Mouse (Mus musculus): ENCODE measurements around the gene Il20ra. TPM values are rescaled to one million over a fixed set of nuclear protein-coding genes. Genes with fewer than 3 reads are reported as not detected.

Il20ra gene
- polyA plus RNA-seq (2015; fragmentation: Nextera tagmentation; extraction: Ambion mirVana) = 0.72 and 3.1 TPM in 2 replicates

GRCm38 (mm10) chr10:19712421-19712836 is at the start of gene Il20ra:
Gene Il20ra, plus strand, starts transcription at chr10:19712570.

Other genes with a start within 250 kb of the Il20ra start
- gene Ifngr1, start 120.6 kb upstream of the Il20ra start, polyA plus RNA-seq (2015; fragmentation: Nextera tagmentation; extraction: Ambion mirVana) = 42.4 and 57.5 TPM in 2 replicates
- gene Il22ra2, start 90.6 kb upstream of the Il20ra start, polyA plus RNA-seq (2015; fragmentation: Nextera tagmentation; extraction: Ambion mirVana) = 0.06 TPM in 1 of 2 replicates, not detected in the other
- gene Slc35d3, start 138.9 kb downstream of the Il20ra start, polyA plus RNA-seq (2015; fragmentation: Nextera tagmentation; extraction: Ambion mirVana) = 7.1 and 19.2 TPM in 2 replicates
- 68.9 and 99.3 TPM in 2 replicates for gene Pex7, start 195.1 kb downstream of the Il20ra start, polyA plus RNA-seq (2015; fragmentation: Nextera tagmentation; extraction: Ambion mirVana)
- 1.3 and 2.6 TPM in 2 replicates for gene Map3k5, start 221.9 kb downstream of the Il20ra start, polyA plus RNA-seq (2015; fragmentation: Nextera tagmentation; extraction: Ambion mirVana)

Measured in adrenal gland, postnatal 0 days (tissue).